Mouse (Mus musculus): ENCODE results near the gene Ocln. TPM values are rescaled to one million over a fixed set of nuclear protein-coding genes. Genes with fewer than 3 reads are reported as not detected.

Gene Ocln
- polyA plus RNA-seq, 2 experiments, result 3.1 to 8.8 TPM

DNA sequence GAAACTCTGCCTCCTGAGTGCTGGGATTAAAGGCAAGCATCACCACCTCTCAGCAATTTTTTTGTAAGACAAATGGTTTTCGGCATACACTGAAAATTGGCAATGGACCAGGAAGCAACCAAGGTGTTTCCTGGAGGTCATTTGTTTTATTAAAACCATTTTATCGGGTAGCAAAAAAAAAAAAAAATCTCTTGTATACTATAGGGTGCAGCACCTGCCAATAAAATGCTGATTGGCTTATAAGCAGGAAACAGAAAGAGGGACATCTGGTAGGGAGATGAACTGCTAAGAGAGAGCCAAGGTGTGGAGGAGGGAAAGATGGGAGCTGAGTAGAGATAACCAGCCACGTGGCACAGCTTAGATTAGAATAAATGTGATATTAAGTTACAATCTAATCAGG, 7.0 kb downstream of the Ocln start:
- H3K4me1 ChIP-seq (ENCODE audit: control insufficient read depth, insufficient read depth, low read length), result no peaks in the 10 kb centered on the region
- no peaks in the 10 kb centered on the region for H3K36me3 ChIP-seq (ENCODE audit: control insufficient read depth, insufficient read depth, low read length)
- ATAC-seq (ENCODE audit: low FRiP score, low read depth) (no peak), DNase-seq (ENCODE audit: low spot score) (no peak)
- TF ChIP-seq POLR2A (IDR thresholded peaks at IDR 0.05; ENCODE audit: borderline replicate concordance, extremely low read depth, insufficient read depth, insufficient read length), result no peak
- WGBS, result 51% methylated on average over 3 of the region's 3 CpGs
- H3K4me3 ChIP-seq (replicated peaks; ENCODE audit: low read length), result no peak overlapping the region
- no peaks in the 10 kb centered on the region for H3K9me3 ChIP-seq (ENCODE audit: control insufficient read depth, low read length)
- peaks cover 8% of the 10 kb centered on the region; the same call in 1 of the 2 replicates for H3K27me3 ChIP-seq (ENCODE audit: control insufficient read depth, insufficient read depth, low read length)
- H3K9ac ChIP-seq (ENCODE audit: low read depth, low read length, severe bottlenecking), result no peak overlapping the region
- H3K27ac ChIP-seq (replicated peaks; ENCODE audit: low read depth, low read length), result no peak overlapping the region
- H3K4me2 ChIP-seq (replicated peaks; ENCODE audit: low read depth, low read length, severe bottlenecking), result no peak overlapping the region

DNA sequence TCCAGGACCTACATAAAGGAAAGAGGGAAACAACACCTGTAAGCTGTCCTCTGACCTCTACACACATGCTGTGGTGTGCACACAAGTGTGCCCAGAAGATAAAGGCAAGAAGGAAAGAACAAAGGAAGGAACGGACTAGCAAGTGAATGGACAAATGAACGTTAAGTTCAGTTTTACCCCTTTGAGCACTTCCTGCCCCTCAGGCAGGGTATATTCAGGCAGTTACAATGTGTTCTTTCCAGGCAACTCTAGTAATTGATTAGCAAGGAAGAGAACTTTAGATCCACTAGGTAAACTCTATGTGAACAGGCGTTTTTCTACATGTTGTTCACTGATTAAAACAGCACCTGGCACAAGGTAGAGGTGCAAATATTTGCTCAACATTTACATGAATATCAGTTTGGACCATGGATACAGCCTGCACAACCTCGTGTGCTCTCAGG, 8.3 kb downstream of the Ocln start:
- Histone ChIP-seq H3K9ac (ENCODE audit: low read depth, low read length, severe bottlenecking) (no peak overlapping the region), H3K4me2 (replicated peaks; ENCODE audit: low read depth, low read length, severe bottlenecking) (no peak overlapping the region), H3K9me3 (ENCODE audit: control insufficient read depth, low read length) (no peaks in the 10 kb centered on the region), H3K36me3 (ENCODE audit: control insufficient read depth, insufficient read depth, low read length) (no peaks in the 10 kb centered on the region), H3K4me3 (replicated peaks; ENCODE audit: low read length) (no peak overlapping the region), H3K4me1 (ENCODE audit: control insufficient read depth, insufficient read depth, low read length) (no peaks in the 10 kb centered on the region), H3K27me3 (ENCODE audit: control insufficient read depth, insufficient read depth, low read length) (no peaks in the 10 kb centered on the region), H3K27ac (replicated peaks; ENCODE audit: low read depth, low read length) (no peak overlapping the region)
- no peak for TF ChIP-seq POLR2A (IDR thresholded peaks at IDR 0.05; ENCODE audit: borderline replicate concordance, extremely low read depth, insufficient read depth, insufficient read length)
- DNase-seq (ENCODE audit: low spot score) (no peak), ATAC-seq (ENCODE audit: low FRiP score, low read depth) (no peak)
- WGBS, result 71% methylated on average over 4 of the region's 4 CpGs

DNA sequence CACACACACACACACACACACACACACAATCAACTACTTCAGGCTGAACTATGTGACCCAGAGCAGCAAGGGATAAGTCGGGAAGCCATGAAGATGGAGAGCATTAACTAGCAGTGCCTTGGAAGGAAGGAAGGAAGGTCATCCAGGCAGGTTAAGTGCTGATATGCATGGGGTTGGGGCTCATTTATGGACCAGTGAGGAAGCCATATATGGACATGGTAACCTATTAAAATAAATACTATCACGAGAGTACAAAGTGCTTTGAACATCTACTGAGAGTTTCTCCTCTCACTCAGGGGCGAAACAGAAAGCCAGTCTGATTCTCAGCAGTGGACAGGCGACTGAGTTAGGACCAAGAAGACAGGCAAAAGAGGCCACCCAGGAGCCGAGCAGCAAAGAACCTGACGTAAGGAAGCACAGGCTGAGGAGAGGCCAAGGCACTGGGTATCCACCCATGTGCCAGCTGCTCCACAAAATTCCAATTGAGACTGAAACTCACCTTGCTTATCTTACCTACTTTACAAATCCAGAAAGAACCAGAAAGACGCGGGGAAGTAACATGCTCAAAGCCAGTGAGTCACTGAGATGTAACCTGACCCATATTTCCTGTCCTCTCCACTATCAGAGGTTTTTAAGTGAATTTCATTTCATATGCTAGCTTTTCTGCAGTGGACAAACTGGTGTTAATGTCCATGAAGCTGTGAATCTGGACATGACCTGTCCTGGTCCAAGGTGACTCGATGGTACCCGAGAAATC, 9.3 kb downstream of the Ocln start:
- no peaks in the 10 kb centered on the region for H3K36me3 ChIP-seq (ENCODE audit: control insufficient read depth, insufficient read depth, low read length)
- TF ChIP-seq POLR2A (IDR thresholded peaks at IDR 0.05; ENCODE audit: borderline replicate concordance, extremely low read depth, insufficient read depth, insufficient read length), result no peak
- H3K27ac ChIP-seq (replicated peaks; ENCODE audit: low read depth, low read length), result no peak overlapping the region
- DNase-seq (ENCODE audit: low spot score), result no peak
- ATAC-seq (ENCODE audit: low FRiP score, low read depth), result no peak
- 73% methylated on average over 10 of the region's 10 CpGs for WGBS
- H3K9ac ChIP-seq (ENCODE audit: low read depth, low read length, severe bottlenecking), result no peak overlapping the region
- H3K4me2 ChIP-seq (replicated peaks; ENCODE audit: low read depth, low read length, severe bottlenecking), result no peak overlapping the region
- no peaks in the 10 kb centered on the region for H3K9me3 ChIP-seq (ENCODE audit: control insufficient read depth, low read length)
- H3K4me1 ChIP-seq (ENCODE audit: control insufficient read depth, insufficient read depth, low read length), result no peaks in the 10 kb centered on the region
- H3K4me3 ChIP-seq (replicated peaks; ENCODE audit: low read length), result no peak overlapping the region
- no peaks in the 10 kb centered on the region for H3K27me3 ChIP-seq (ENCODE audit: control insufficient read depth, insufficient read depth, low read length)

DNA sequence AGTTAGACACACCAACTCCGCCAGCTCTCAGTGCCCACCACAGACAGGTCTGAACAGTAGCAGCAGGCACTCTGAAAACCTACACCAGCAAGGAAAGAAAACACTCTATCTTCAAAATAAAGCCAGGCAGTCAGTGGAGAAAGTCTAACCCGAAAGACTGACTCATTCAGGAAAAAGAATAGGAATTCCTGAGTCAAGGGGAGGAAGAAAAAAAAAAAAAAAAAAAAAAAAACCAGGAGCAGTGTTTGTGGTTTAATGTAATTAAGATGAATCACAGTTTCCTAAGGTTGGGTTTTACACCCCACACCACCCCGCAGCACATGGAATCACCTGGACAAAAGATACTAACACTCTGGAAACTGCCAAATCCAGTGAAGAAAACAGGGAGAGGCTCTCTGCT, 16.4 kb downstream of the Ocln start:
- H3K9ac ChIP-seq (ENCODE audit: low read depth, low read length, severe bottlenecking), result no peak overlapping the region
- WGBS, result 78% methylated on average over 3 of the region's 3 CpGs
- TF ChIP-seq POLR2A (IDR thresholded peaks at IDR 0.05; ENCODE audit: borderline replicate concordance, extremely low read depth, insufficient read depth, insufficient read length), result no peak

DNA sequence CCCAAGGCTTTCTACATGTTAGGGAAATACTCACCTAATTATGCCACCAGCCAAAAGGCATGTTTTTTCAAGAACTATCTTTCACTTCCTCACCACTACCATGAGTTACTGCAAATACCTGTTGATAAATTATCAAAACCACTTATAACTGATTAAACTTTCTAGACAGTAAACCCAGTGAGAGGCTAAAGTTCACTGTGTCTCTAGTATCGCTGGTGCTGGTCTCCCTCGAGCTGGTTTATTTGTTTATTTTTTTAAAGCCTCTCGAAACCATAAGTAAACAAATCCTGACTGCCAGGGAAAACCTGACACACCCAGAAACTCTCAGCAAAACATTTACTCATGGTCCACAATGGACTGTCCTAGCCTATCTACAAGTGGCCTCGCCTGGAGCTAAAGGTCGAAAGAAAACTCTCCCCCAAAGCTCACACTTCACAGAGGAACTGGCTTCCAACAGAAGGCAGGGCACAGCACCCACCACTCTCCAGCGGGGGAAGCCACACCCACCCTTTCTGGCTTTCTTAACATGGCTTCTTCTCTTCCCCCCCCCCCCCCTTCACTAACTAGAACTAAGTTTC, 19.6 kb downstream of the Ocln start:
- no peak overlapping the region for H3K27ac ChIP-seq (replicated peaks; ENCODE audit: low read depth, low read length)
- ATAC-seq (ENCODE audit: low FRiP score, low read depth) (no peak), DNase-seq (ENCODE audit: low spot score) (no peak)
- H3K4me1 ChIP-seq (ENCODE audit: control insufficient read depth, insufficient read depth, low read length), result no peaks in the 10 kb centered on the region
- H3K9me3 ChIP-seq (ENCODE audit: control insufficient read depth, low read length), result no peaks in the 10 kb centered on the region
- no peaks in the 10 kb centered on the region for H3K27me3 ChIP-seq (ENCODE audit: control insufficient read depth, insufficient read depth, low read length)
- no peak for TF ChIP-seq POLR2A (IDR thresholded peaks at IDR 0.05; ENCODE audit: borderline replicate concordance, extremely low read depth, insufficient read depth, insufficient read length)
- H3K36me3 ChIP-seq (ENCODE audit: control insufficient read depth, insufficient read depth, low read length), result no peaks in the 10 kb centered on the region
- H3K4me3 ChIP-seq (replicated peaks; ENCODE audit: low read length), result no peak overlapping the region
- WGBS, result 47% methylated on average over 5 of the region's 6 CpGs
- H3K4me2 ChIP-seq (replicated peaks; ENCODE audit: low read depth, low read length, severe bottlenecking), result no peak overlapping the region
- H3K9ac ChIP-seq (ENCODE audit: low read depth, low read length, severe bottlenecking), result no peak overlapping the region

More for the DNA sequence above, 16.4 kb downstream of the Ocln start:
- Histone ChIP-seq H3K27me3 (ENCODE audit: control insufficient read depth, insufficient read depth, low read length) (no peaks in the 10 kb centered on the region), H3K4me3 (replicated peaks; ENCODE audit: low read length) (no peak overlapping the region), H3K4me1 (ENCODE audit: control insufficient read depth, insufficient read depth, low read length) (no peaks in the 10 kb centered on the region), H3K36me3 (ENCODE audit: control insufficient read depth, insufficient read depth, low read length) (no peaks in the 10 kb centered on the region), H3K9me3 (ENCODE audit: control insufficient read depth, low read length) (no peaks in the 10 kb centered on the region), H3K27ac (replicated peaks; ENCODE audit: low read depth, low read length) (no peak overlapping the region), H3K4me2 (replicated peaks; ENCODE audit: low read depth, low read length, severe bottlenecking) (no peak overlapping the region)
- ATAC-seq (ENCODE audit: low FRiP score, low read depth) (no peak), DNase-seq (ENCODE audit: low spot score) (no peak)

Measured in limb, embryonic 14.5 days (tissue).